Mouse (Mus musculus): ENCODE measurements around the gene 4933407L21Rik. TPM values are rescaled to one million over a fixed set of nuclear protein-coding genes. Genes with fewer than 3 reads are reported as not detected.
A peak's percentile ranks its signal among the peaks of the same experiment; 100 is the strongest.

4933407L21Rik gene
- total RNA-seq, 2 experiments from 2014 or later, result not detected

GRCm38 (mm10) chr1:85916830-85917450, 11.3 kb upstream of the 4933407L21Rik start:
- no peak for DNase-seq

GRCm38 (mm10) chr1:85919621-85920020, 8.7 kb upstream of the 4933407L21Rik start:
- no peak for DNase-seq

GRCm38 (mm10) chr1:85921725-85922124, 6.6 kb upstream of the 4933407L21Rik start:
- DNase-seq, result no peak

GRCm38 (mm10) chr1:85922127-85922864, 6.0 kb upstream of the 4933407L21Rik start:
- DNase-seq, result no peak

GRCm38 (mm10) chr1:85922865-85923211, 5.4 kb upstream of the 4933407L21Rik start:
- DNase-seq, result no peak

- no peak for DNase-seq
These were observed 3.1 kb upstream of the 4933407L21Rik start for GRCm38 (mm10) chr1:85925183-85925582.

GRCm38 (mm10) chr1:85928688-85929065, 394 bp downstream of the 4933407L21Rik start:
- no peak for DNase-seq

GRCm38 (mm10) chr1:85929406-85929805, 1.1 kb downstream of the 4933407L21Rik start:
- no peak for DNase-seq

- DNase-seq, result no peak
These were observed 2.9 kb downstream of the 4933407L21Rik start for GRCm38 (mm10) chr1:85931170-85931569.

- DNase-seq, result no peak
These were observed 4.9 kb downstream of the 4933407L21Rik start for GRCm38 (mm10) chr1:85933226-85933625.

- DNase-seq, result no peak
These were observed 5.6 kb downstream of the 4933407L21Rik start for GRCm38 (mm10) chr1:85933631-85934465.

- DNase-seq, result no peak
These were observed 6.3 kb downstream of the 4933407L21Rik start for GRCm38 (mm10) chr1:85934560-85934959.

- DNase-seq, result no peak
These were observed 7.0 kb downstream of the 4933407L21Rik start for GRCm38 (mm10) chr1:85935148-85935852.

- DNase-seq, result peak; percentile 4
These were observed 8.0 kb downstream of the 4933407L21Rik start for GRCm38 (mm10) chr1:85936265-85936664.

GRCm38 (mm10) chr1:85937323-85937722, 9.0 kb downstream of the 4933407L21Rik start:
- DNase-seq, result no peak

- no peak for DNase-seq
These were observed 14.0 kb downstream of the 4933407L21Rik start for GRCm38 (mm10) chr1:85942318-85942717.

- DNase-seq, result no peak
These were observed 20.9 kb downstream of the 4933407L21Rik start for GRCm38 (mm10) chr1:85949085-85949684.

- DNase-seq, result no peak
These were observed 26.9 kb downstream of the 4933407L21Rik start for GRCm38 (mm10) chr1:85955150-85955549.

GRCm38 (mm10) chr1:85957290-85957689, 29.0 kb downstream of the 4933407L21Rik start:
- DNase-seq, result no peak

- DNase-seq, result no peak
These were observed 29.8 kb downstream of the 4933407L21Rik start for GRCm38 (mm10) chr1:85957942-85958619.

All from gastrocnemius, postnatal 25 days (tissue).